Mouse (Mus musculus) bone marrow macrophage, adult 2 months (primary cell): Measurements from ENCODE around the gene Pou2f2.

ENCODE experiments used
- CTCF ChIP-seq: IDR thresholded peaks from 2 replicates; pipeline ENCODE4 v1.5.1; 2012; ENCODE audit warnings: low read depth, mild to moderate bottlenecking, low read length, moderate library complexity
- POLR2A ChIP-seq: IDR thresholded peaks from 2 replicates; pipeline ENCODE4 v1.6.1; 2012; ENCODE audit warnings: mild to moderate bottlenecking, low read depth, low read length, borderline replicate concordance

DNA sequence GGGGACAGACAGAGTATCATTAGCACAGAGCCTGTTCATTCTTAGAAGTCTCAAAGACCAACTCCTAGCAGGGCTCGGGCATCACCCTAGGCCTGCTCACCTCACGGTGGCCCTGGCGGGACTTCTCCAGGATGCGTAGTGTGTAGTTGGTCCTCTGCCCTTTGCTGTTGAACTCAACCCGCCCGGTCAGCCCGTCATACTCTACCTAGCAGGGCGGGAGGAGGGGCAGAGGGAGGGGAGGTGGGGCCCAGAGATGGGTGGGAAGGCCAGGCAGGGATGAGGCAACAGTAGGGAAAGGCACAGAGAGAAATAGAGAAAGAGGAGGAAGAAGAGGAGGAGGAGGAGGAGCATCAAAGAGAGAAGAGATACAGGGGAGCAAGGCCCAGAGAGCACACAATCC is 121.1 kb downstream of the Pou2f2 start:
- TF ChIP-seq CTCF, result no peak
- TF ChIP-seq POLR2A, result no peak
